Mouse (Mus musculus) MEL (cell line): Measurements from ENCODE around the gene Hacd4.

ENCODE experiments used
- CHD2 ChIP-seq: IDR thresholded peaks from 2 replicates; pipeline ENCODE4 v1.6.1; 2011; ENCODE audit warnings: low read length, improper control_type of control experiment
- CTCF ChIP-seq, 3 experiments: IDR thresholded peaks in 2 of 3; conservative IDR thresholded peaks in 1 of 3; 2 replicates each; pipeline ENCODE4 v1.5.1; 2011 to 2012; ENCODE audit warnings: low read length in 3 of 3, low read depth in 2 of 3, mild to moderate bottlenecking in 2 of 3, improper control_type of control experiment in 1 of 3, inconsistent platforms in 1 of 3, mixed read lengths in 1 of 3, moderate library complexity in 1 of 3; ENCODE audit not compliant: control insufficient read depth in 1 of 3, insufficient read depth in 1 of 3, poor library complexity in 1 of 3, severe bottlenecking in 1 of 3
- GATA1 ChIP-seq: IDR thresholded peaks from 2 replicates; pipeline ENCODE4 v1.6.1; 2011; ENCODE audit warnings: low read depth, low read length, improper control_type of control experiment
- POLR2A ChIP-seq, 2 experiments: IDR thresholded peaks; 2 replicates each; pipeline ENCODE4 v1.6.1; 2011 to 2012; ENCODE audit warnings: low read length in 2 of 2, mild to moderate bottlenecking in 2 of 2, control low read depth in 1 of 2, improper control_type of control experiment in 1 of 2, low read depth in 1 of 2, moderate library complexity in 1 of 2; ENCODE audit not compliant: control insufficient read depth in 1 of 2, insufficient read depth in 1 of 2, poor library complexity in 1 of 2
- POLR2AphosphoS2 ChIP-seq: IDR thresholded peaks from 2 replicates; pipeline ENCODE4 v1.6.1; 2011; ENCODE audit warnings: low read length, improper control_type of control experiment
- POLR2AphosphoS5 ChIP-seq: IDR thresholded peaks from 2 replicates; pipeline ENCODE4 v1.6.1; 2012; ENCODE audit warnings: low read depth, borderline replicate concordance, mild to moderate bottlenecking, inconsistent platforms, low read length, moderate library complexity, mixed read lengths
- RAD21 ChIP-seq: IDR thresholded peaks from 2 replicates; pipeline ENCODE4 v1.6.1; 2011; ENCODE audit warnings: mild to moderate bottlenecking, low read depth, low read length, improper control_type of control experiment
- SMC3 ChIP-seq: IDR thresholded peaks from 2 replicates; pipeline ENCODE4 v1.6.1; 2011; ENCODE audit warnings: low read depth, low read length, improper control_type of control experiment
- TBP ChIP-seq: IDR thresholded peaks from 2 replicates; pipeline ENCODE4 v1.8.0; 2011; ENCODE audit warnings: low read depth, low read length, improper control_type of control experiment
- UBTF ChIP-seq: IDR thresholded peaks from 2 replicates; pipeline ENCODE4 v1.6.1; 2012; ENCODE audit warnings: low read depth, mild to moderate bottlenecking, inconsistent platforms, low read length, improper control_type of control experiment, moderate library complexity, borderline replicate concordance; ENCODE audit not compliant: insufficient read depth

- TF ChIP-seq CTCF (IDR thresholded peaks at IDR 0.05 in 2 of 3, conservative IDR thresholded peaks at IDR 0.05 in 1 of 3; ENCODE audit: control insufficient read depth in 1 of 3, insufficient read depth in 1 of 3, low read depth in 2 of 3, low read length in 3 of 3, poor library complexity in 1 of 3, severe bottlenecking in 1 of 3) (no peak), SMC3 (no peak), UBTF (no peak), RAD21 (no peak), POLR2AphosphoS2 (no peak), POLR2A (IDR thresholded peaks at IDR 0.05; ENCODE audit: control insufficient read depth in 1 of 2, insufficient read depth in 1 of 2, low read depth in 1 of 2, low read length in 2 of 2, poor library complexity in 1 of 2) (no peak), TBP (no peak), CHD2 (no peak), GATA1 (no peak), POLR2AphosphoS5 (no peak)
Observed at GRCm38 (mm10) chr4:88471528-88471927, 32.8 kb upstream of the Hacd4 start.
